Mouse (Mus musculus): ENCODE measurements at regions not wholly inside any gene's neighbourhood (a gene's known extent, or its start where the extent isn't known, plus 50 kb on each side); places are given as distances from the start of the nearest gene placed in this dataset.
"Not testable (repeated sequence)": the region's sequence is repeated elsewhere in the genome, so short reads cannot be mapped to it uniquely, and the experiment has no call there.

DNA sequence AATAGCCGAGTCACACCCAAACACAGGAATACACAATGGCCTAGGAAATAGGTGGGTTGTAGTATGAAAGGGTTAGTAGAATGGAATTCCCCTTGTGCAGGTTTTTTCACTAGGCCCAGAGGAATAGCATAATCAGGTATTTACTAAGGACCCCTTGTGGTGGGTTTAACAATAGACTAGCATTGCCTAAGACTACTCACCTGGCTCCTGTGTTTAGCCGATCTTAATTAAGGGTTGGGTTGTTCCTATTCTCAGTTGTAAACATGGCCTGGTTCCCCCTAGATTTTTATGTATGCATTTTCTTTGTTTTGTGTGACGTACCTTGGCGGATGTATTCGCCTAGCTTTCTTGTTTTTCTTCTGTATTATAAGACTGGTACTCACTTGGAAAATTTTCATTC, 90.8 kb upstream of the Srd5a2 start:
- not testable (repeated sequence) for DNase-seq (ENCODE audit: low spot score in 2 of 2)

DNA sequence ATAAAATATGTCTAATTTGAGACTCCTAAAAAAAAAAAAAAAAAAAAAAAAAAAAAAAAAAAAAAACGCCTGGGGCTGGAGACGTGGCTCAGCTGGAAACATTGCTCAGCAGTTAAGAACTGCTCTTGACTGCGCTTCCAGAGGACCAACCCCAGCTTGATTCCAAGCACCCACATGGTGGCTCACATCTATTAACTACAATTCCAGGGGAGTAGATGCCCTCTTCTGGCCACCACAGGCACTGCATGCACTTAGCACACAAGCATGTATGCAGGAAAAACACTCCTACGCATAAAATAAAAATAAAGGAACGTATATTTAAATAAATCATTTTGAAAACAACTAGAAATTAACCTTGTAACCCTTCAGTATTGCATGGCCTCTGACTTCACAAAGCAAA, 87.3 kb upstream of the Srd5a2 start:
- DNase-seq (ENCODE audit: low spot score in 2 of 2) = no peak

DNA sequence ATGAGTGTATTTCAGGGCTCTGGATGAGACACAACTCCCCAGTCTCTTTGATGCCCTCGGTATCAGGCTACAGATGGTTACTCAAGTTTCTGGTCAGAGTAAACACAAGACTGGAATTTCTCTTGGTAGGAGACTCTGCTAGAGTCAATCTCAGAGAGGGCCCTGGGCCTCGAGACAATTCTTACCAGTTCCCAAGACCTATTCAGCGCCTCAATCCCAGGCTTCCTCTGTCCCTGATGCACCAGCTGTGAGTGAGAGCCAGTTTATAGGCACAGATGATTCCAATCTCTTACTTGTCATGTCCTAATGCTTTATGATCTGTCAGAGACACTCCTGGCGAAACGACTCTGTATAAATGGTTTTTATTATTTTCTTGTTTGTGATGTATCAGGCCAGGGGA, 83.8 kb upstream of the Srd5a2 start:
- no peak for DNase-seq (ENCODE audit: low spot score in 2 of 2)

DNA sequence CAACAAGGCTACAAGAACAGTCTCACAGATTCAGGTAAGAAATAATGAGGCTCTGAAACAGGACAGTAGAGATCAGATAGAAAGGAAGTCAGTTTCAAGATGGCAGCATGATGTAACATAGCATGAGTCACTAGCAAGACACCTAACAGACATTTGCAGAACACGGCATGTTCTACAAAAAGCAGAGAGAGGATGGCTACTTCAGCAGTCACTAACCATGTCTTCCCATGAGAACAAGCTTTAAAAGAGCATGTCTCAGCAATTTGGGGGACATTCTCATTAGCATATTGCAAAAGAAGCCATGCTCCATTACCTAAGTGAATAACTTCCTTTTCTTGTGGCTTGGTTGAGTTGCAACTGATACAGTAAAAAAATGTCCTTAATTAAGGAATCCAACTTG, 75.2 kb upstream of the Srd5a2 start:
- DNase-seq (ENCODE audit: low spot score in 2 of 2) = no peak

DNA sequence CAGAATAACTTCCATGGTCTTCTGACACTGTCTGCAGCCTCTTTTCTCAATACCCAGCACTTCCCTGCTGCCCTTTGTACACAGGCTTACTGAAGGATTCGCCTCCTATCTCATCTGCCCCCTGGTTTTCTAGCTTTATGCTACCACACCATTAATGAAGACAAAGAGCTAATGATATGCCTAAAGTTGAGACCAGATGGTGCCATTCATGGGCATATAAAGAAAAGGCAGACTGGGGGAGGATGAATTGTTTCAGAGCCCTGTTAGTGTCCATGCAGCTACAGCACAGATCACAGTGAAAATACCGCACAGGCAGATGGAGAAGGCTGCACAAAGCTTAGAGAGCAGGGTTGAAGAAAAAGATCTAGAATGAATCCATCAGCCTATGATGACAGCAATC, 73.3 kb upstream of the Srd5a2 start:
- peak in 1 of 2 experiments; percentile 3 for DNase-seq (ENCODE audit: low spot score in 2 of 2)

All from layer of hippocampus, postnatal 14 days (tissue).